Mouse (Mus musculus) intestine, embryonic 14.5 days (tissue): ENCODE results near the gene Nacc1. TPM values are rescaled to one million over a fixed set of nuclear protein-coding genes. Genes with fewer than 3 reads are reported as not detected.

Source experiments
- ATAC-seq: fragments of 200-750 bp; cut with Nextera tagmentation; replicated peaks from 2 replicates; pipeline ENCODE4 v1.8.0; 2017; ENCODE audit warnings: low read depth, moderate number of reproducible peaks, moderate TSS enrichment, moderate library complexity; ENCODE audit not compliant: low FRiP score, low TSS enrichment
- DNase-seq: peaks from one replicate; pipeline ENCODE4 v3.0.0-alpha.2; 2018; ENCODE audit warnings: low spot score
- H3K27ac ChIP-seq: fragments of 300-500 bp; sonication (generic); 2 replicates; pipeline ENCODE4 v1.5.1; 2014; ENCODE audit warnings: low read depth, mild to moderate bottlenecking, control low read depth
- H3K27me3 ChIP-seq: fragments of 300-500 bp; sonication (generic); replicated peaks from 2 replicates; pipeline ENCODE4 v1.6.1; 2014; ENCODE audit warnings: low read length, control low read depth; ENCODE audit not compliant: control insufficient read depth, insufficient read depth
- H3K36me3 ChIP-seq: fragments of 300-500 bp; sonication (generic); 2 replicates; pipeline ENCODE4 v1.6.1; 2014; ENCODE audit warnings: low read length, control low read depth; ENCODE audit not compliant: control insufficient read depth, insufficient read depth
- H3K4me1 ChIP-seq: fragments of 300-500 bp; sonication (generic); replicated peaks from 2 replicates; pipeline ENCODE4 v1.6.1; 2014; ENCODE audit warnings: low read length, control low read depth, mixed read lengths; ENCODE audit not compliant: control insufficient read depth, insufficient read depth
- H3K4me2 ChIP-seq: fragments of 300-500 bp; sonication (generic); 2 replicates; pipeline ENCODE4 v1.6.1; 2014; ENCODE audit warnings: low read length
- H3K4me3 ChIP-seq: fragments of 300-500 bp; sonication (generic); 2 replicates; pipeline ENCODE4 v1.5.1; 2014; ENCODE audit warnings: low read depth, low read length, control low read depth, mixed read lengths
- H3K9ac ChIP-seq: fragments of 300-500 bp; sonication (generic); 2 replicates; pipeline ENCODE4 v1.6.1; 2014; ENCODE audit warnings: mild to moderate bottlenecking, low read length
- H3K9me3 ChIP-seq: fragments of 300-500 bp; sonication (generic); 2 replicates; pipeline ENCODE4 v1.6.1; 2016; ENCODE audit warnings: low read length, control low read depth; ENCODE audit not compliant: control insufficient read depth
- WGBS: fragments of 180-500 bp; shearing (Covaris S2); extraction: QIAGEN DNeasy Blood & Tissue Kit; methylation state at CpG from one replicate; pipeline ENCODE4 v1.1.7; 2014; 5-methylcytosine and 5-hydroxymethylcytosine counted together
- polyA plus RNA-seq: library from polyadenylated mRNA; unstranded; fragments of >200 nt; fragmentation: Nextera tagmentation; extraction: Ambion mirVana; gene quantifications from 2 replicates; pipeline ENCODE4 v1.2.1, GENCODE M21; 2014

Gene Nacc1
- 23.7 and 25.0 TPM in 2 replicates for polyA plus RNA-seq

GRCm38 (mm10) chr8:84687705-84688100, at the start of gene Nacc1:
Nacc1 (minus strand) TSS chr8:84687862.
- peaks cover 30% of the 10 kb centered on the region for H3K4me1 ChIP-seq
- ATAC-seq: peak; percentile 84
- WGBS: under 1% methylated on average over 32 of the region's 37 CpGs

GRCm38 (mm10) chr8:84736521-84736920, 48.9 kb upstream of the Nacc1 start:
- Histone ChIP-seq H3K27ac (no peak overlapping the region), H3K9ac (no peak overlapping the region), H3K4me3 (no peak overlapping the region), H3K27me3 (peaks cover 31% of the 10 kb centered on the region), H3K9me3 (no peaks in the 10 kb centered on the region), H3K36me3 (no peaks in the 10 kb centered on the region), H3K4me1 (peaks cover 29% of the 10 kb centered on the region), H3K4me2 (no peak overlapping the region)
- DNase-seq (no peak), ATAC-seq (no peak)
- 88% methylated on average over 4 of the region's 4 CpGs for WGBS

More at GRCm38 (mm10) chr8:84687705-84688100, at the start of gene Nacc1:
- H3K4me2 ChIP-seq: peak within 1 kb of the TSS; percentile 88
- H3K27ac ChIP-seq: peak within 1 kb of the TSS; percentile 92
- H3K36me3 ChIP-seq: peaks cover 31% of the 10 kb centered on the region
- H3K9ac ChIP-seq: peak within 1 kb of the TSS; percentile 97
- H3K27me3 ChIP-seq: no peaks in the 10 kb centered on the region
- no peaks in the 10 kb centered on the region for H3K9me3 ChIP-seq
- H3K4me3 ChIP-seq: peak within 1 kb of the TSS; percentile 98
- DNase-seq: peak; percentile 88

- Histone ChIP-seq H3K27ac (no peak overlapping the region), H3K4me1 (peaks cover 29% of the 10 kb centered on the region), H3K36me3 (no peaks in the 10 kb centered on the region), H3K27me3 (peaks cover 31% of the 10 kb centered on the region), H3K4me3 (no peak overlapping the region), H3K4me2 (no peak overlapping the region), H3K9ac (no peak overlapping the region), H3K9me3 (no peaks in the 10 kb centered on the region)
- 28% methylated on average over 2 of the region's 2 CpGs for WGBS
- ATAC-seq (no peak), DNase-seq (no peak)
Observed at GRCm38 (mm10) chr8:84735597-84735996, 47.9 kb upstream of the Nacc1 start.

GRCm38 (mm10) chr8:84734680-84735079, 47.0 kb upstream of the Nacc1 start:
- 79% methylated on average over 2 of the region's 2 CpGs for WGBS

GRCm38 (mm10) chr8:84733959-84734358, 46.3 kb upstream of the Nacc1 start:
- DNase-seq (no peak), ATAC-seq (no peak)
- Histone ChIP-seq H3K27me3 (peaks cover 25% of the 10 kb centered on the region; the same call in 1 of the 2 replicates), H3K9me3 (no peaks in the 10 kb centered on the region), H3K4me3 (no peak overlapping the region), H3K27ac (no peak overlapping the region), H3K9ac (no peak overlapping the region), H3K4me1 (peaks cover 25% of the 10 kb centered on the region), H3K36me3 (no peaks in the 10 kb centered on the region), H3K4me2 (no peak overlapping the region)
- 85% methylated on average over 6 of the region's 6 CpGs for WGBS

More at GRCm38 (mm10) chr8:84734680-84735079, 47.0 kb upstream of the Nacc1 start:
- DNase-seq (no peak), ATAC-seq (no peak)
- H3K36me3 ChIP-seq: no peaks in the 10 kb centered on the region
- no peak overlapping the region for H3K4me3 ChIP-seq
- no peak overlapping the region for H3K9ac ChIP-seq
- H3K4me2 ChIP-seq: no peak overlapping the region
- peaks cover 25% of the 10 kb centered on the region for H3K4me1 ChIP-seq
- no peak overlapping the region for H3K27ac ChIP-seq
- no peaks in the 10 kb centered on the region for H3K9me3 ChIP-seq
- H3K27me3 ChIP-seq: peaks cover 31% of the 10 kb centered on the region

GRCm38 (mm10) chr8:84732996-84733395, 45.3 kb upstream of the Nacc1 start:
- H3K27ac ChIP-seq: no peak overlapping the region
- DNase-seq (no peak), ATAC-seq (no peak)

GRCm38 (mm10) chr8:84732545-84732944, 44.9 kb upstream of the Nacc1 start:
- no peak for ATAC-seq
- Histone ChIP-seq H3K4me3 (no peak overlapping the region), H3K27ac (no peak overlapping the region), H3K27me3 (peaks cover 20% of the 10 kb centered on the region; the same call in 1 of the 2 replicates), H3K36me3 (no peaks in the 10 kb centered on the region), H3K9me3 (no peaks in the 10 kb centered on the region), H3K4me1 (peaks cover 23% of the 10 kb centered on the region), H3K9ac (no peak overlapping the region), H3K4me2 (no peak overlapping the region)
- no peak for DNase-seq
- 56% methylated on average over 5 of the region's 5 CpGs for WGBS

More at GRCm38 (mm10) chr8:84732996-84733395, 45.3 kb upstream of the Nacc1 start:
- WGBS: 40% methylated on average over 6 of the region's 6 CpGs
- Histone ChIP-seq H3K4me2 (no peak overlapping the region), H3K4me1 (peaks cover 25% of the 10 kb centered on the region), H3K4me3 (no peak overlapping the region), H3K27me3 (peaks cover 20% of the 10 kb centered on the region; the same call in 1 of the 2 replicates), H3K36me3 (no peaks in the 10 kb centered on the region), H3K9me3 (no peaks in the 10 kb centered on the region), H3K9ac (no peak overlapping the region)

- Histone ChIP-seq H3K9ac (no peak overlapping the region), H3K9me3 (no peaks in the 10 kb centered on the region), H3K27me3 (peaks cover 14% of the 10 kb centered on the region; the same call in 1 of the 2 replicates), H3K4me3 (no peak overlapping the region), H3K27ac (no peak overlapping the region), H3K4me2 (no peak overlapping the region), H3K4me1 (peaks cover 23% of the 10 kb centered on the region), H3K36me3 (no peaks in the 10 kb centered on the region)
- DNase-seq: no peak
- WGBS: 72% methylated on average over 11 of the region's 11 CpGs
- ATAC-seq: no peak
Observed at GRCm38 (mm10) chr8:84731371-84732177, 43.9 kb upstream of the Nacc1 start.
